Mouse (Mus musculus): ENCODE results near the gene Scn2b.

The Scn2b gene

DNA sequence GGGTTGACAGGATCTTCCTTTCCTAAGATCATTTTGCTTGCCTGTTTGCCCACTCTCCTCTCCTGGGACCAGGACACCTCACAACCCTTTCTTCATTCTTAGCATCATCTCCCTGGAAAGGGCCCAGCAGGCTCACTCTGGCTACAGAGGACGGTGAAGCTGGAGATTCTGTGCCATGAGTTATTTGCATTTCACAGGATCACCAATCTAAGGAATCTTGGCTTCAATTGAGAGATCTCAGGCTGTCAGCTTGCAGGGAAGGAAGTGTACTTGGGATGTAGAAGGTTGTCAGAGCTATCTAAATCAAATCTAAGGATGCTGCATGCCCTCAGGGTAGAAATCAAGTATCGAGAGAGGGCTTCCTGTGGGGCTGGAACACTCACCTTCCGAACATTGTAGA lies 55.9 kb downstream of the Scn2b start:
- DNase-seq (ENCODE audit: low spot score): no peak

DNA sequence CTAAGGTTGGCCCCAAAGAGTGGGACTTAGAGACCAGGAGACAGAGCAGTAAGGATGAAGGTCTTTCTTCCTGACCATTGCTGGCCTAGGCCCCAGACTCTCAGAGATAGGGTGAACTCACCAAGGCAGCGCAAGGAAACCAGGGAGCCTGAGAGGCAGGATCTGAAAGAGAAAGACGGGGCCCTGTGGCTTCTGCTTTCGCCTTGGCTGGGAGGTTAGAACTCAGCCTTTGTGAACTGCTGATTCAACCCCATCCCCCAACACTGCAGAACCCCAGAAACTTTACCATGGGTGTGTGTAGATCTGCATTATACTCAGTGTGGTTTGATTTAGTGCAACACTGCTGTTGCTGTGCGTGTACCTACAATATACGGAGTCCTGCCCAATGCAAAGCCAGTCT lies 61.7 kb downstream of the Scn2b start:
- no peak for DNase-seq (ENCODE audit: low spot score)
